Mouse (Mus musculus) limb, embryonic 11.5 days (tissue): ENCODE data around the gene Krt222. TPM values are rescaled to one million over a fixed set of nuclear protein-coding genes. Genes with fewer than 3 reads are reported as not detected.

Experiments
- ATAC-seq: fragments of 200-750 bp; cut with Nextera tagmentation; 2 replicates; pipeline ENCODE4 v1.8.0; 2017; ENCODE audit warnings: low read depth; ENCODE audit not compliant: insufficient number of reproducible peaks, low FRiP score, low TSS enrichment
- DNase-seq: peaks from one replicate; pipeline ENCODE4 v3.0.0-alpha.2; 2015; ENCODE audit warnings: low spot score
- H3K27ac ChIP-seq: fragments of 300-500 bp; sonication (generic); replicated peaks from 2 replicates; pipeline ENCODE4 v1.5.1; 2014; ENCODE audit warnings: low read depth, mild to moderate bottlenecking, low read length
- H3K27me3 ChIP-seq: fragments of 300-500 bp; sonication (generic); 2 replicates; pipeline ENCODE4 v1.6.1; 2014; ENCODE audit warnings: mild to moderate bottlenecking, low read length, mixed read lengths; ENCODE audit not compliant: control insufficient read depth, insufficient read depth
- H3K36me3 ChIP-seq: fragments of 300-500 bp; sonication (generic); 2 replicates; pipeline ENCODE4 v1.6.1; 2014; ENCODE audit warnings: mild to moderate bottlenecking, low read length, moderate library complexity, mixed read lengths; ENCODE audit not compliant: control insufficient read depth, insufficient read depth
- H3K4me1 ChIP-seq: fragments of 300-500 bp; sonication (generic); 2 replicates; pipeline ENCODE4 v1.6.1; 2014; ENCODE audit warnings: low read length, mixed read lengths; ENCODE audit not compliant: control insufficient read depth, insufficient read depth
- H3K4me2 ChIP-seq: fragments of 300-500 bp; sonication (generic); 2 replicates; pipeline ENCODE4 v1.6.1; 2014; ENCODE audit warnings: low read depth, mild to moderate bottlenecking, moderate library complexity; ENCODE audit not compliant: severe bottlenecking
- H3K4me3 ChIP-seq: fragments of 300-500 bp; sonication (generic); 2 replicates; pipeline ENCODE4 v1.5.1; 2014; ENCODE audit warnings: low read depth, low read length
- H3K9ac ChIP-seq: fragments of 300-500 bp; sonication (generic); 2 replicates; pipeline ENCODE4 v1.6.1; 2014; ENCODE audit warnings: mild to moderate bottlenecking, low read length
- H3K9me3 ChIP-seq: fragments of 300-500 bp; sonication (generic); 2 replicates; pipeline ENCODE4 v1.6.1; 2016; ENCODE audit warnings: low read length; ENCODE audit not compliant: control insufficient read depth
- WGBS: fragments of 180-500 bp; shearing (Covaris S2); extraction: QIAGEN DNeasy Blood & Tissue Kit; methylation state at CpG from one replicate; pipeline ENCODE4 v1.1.7; 2014; 5-methylcytosine and 5-hydroxymethylcytosine counted together
- polyA plus RNA-seq: library from polyadenylated mRNA; unstranded; fragments of >200 nt; fragmentation: Nextera tagmentation; extraction: Ambion mirVana; gene quantifications from 2 replicates; pipeline ENCODE4 v1.2.1, GENCODE M21; 2014

Gene Krt222
- polyA plus RNA-seq, 1 experiment from 2014 or later: 0.16 TPM

DNA sequence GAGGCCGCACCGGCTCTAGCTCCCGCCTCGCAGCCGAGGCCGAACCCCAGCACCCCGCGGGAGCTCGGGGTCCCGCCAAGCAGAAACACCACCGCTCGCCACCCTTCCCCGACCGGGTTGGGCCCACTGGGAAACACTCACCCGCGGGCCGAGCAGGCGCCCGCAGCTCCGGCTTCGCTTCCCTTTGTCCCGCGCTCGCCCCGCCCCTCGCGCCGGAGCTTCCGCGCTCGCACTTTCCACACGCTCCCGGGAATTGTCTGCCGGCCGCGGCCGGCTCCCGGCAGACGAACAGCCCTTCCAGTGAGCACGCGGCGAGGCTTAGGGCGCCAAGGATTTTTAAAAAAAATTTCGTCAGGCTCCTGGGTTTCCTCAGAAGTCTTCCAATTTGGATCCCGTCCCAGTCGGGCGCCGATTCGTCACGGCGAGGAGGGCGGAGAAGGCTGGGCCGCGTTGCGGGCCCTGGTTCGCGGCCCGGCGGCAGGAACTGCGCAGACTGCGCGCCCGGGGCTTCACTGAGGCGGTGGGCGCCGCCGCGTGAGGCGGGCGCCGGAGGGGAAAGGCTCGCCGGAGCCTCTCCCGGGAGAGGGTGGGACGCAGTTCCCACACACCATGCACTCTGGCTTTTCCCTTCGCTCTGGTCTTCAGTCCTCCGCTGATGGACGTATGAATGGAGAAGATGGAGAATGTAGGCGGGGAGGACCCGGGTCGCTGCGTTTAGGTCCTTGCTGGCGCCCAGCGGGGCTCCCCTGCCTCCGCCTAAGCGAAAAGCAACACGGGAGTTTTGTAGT lies 13.4 kb downstream of the Krt222 start, which contains the start of gene Smarce1:
TSS of gene Smarce1 (minus strand) at position 757 of the 788 bp plus-strand sequence.
- Histone ChIP-seq H3K4me2 (peak within 1 kb of the TSS; percentile 69), H3K27ac (peak within 1 kb of the TSS; percentile 99), H3K36me3 (peaks cover 3% of the 10 kb centered on the region; the same call in 1 of the 2 replicates), H3K9me3 (no peaks in the 10 kb centered on the region), H3K9ac (peak within 1 kb of the TSS; percentile 100), H3K4me1 (0 out of 2 replicates have a peak, but pooled peaks cover 6% of the 10 kb centered on the region), H3K4me3 (peak within 1 kb of the TSS; percentile 92), H3K27me3 (no peaks in the 10 kb centered on the region)
- DNase-seq: peak; percentile 87
- 0% methylated on average over 80 of the region's 87 CpGs for WGBS
- ATAC-seq: peak; percentile 83

DNA sequence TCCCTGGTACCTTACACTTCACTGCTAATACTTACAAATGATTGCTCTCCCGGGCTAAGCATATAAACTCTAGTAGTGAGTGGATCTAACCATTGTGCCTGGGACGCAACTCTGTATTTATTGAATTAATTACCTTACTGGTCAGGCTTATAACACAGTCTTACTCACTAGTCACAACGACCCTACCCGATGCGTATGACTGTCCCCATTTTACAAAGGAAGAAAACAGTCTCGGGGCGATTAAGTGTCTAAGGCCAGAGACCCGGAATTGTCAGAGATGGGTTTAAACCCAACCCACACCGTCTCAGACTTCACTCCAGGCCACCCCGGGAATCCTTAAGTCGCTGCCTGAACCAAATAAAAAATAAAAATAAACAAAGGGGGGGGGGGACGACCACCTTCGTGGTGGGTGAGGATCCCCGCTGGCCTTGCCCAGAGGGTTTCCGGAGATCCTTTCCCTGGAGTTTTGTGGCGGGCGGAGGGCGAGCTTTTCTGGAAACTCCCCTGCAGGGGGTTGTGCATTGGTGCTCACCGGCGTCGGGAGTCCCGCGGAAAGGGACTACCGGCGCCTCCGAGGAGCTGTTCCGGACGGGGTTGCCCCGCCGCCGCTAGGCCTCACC lies 14.1 kb downstream of the Krt222 start:
- ATAC-seq (peak; percentile 45; the same call in 1 of the 2 replicates), DNase-seq (no peak)
- Histone ChIP-seq H3K27me3 (no peaks in the 10 kb centered on the region), H3K4me2 (peak overlapping the region; percentile 69), H3K27ac (peak overlapping the region; percentile 99), H3K9me3 (no peaks in the 10 kb centered on the region), H3K9ac (peak overlapping the region; percentile 100), H3K4me1 (0 out of 2 replicates have a peak, but pooled peaks cover 6% of the 10 kb centered on the region), H3K4me3 (peak overlapping the region; percentile 92), H3K36me3 (peaks cover 7% of the 10 kb centered on the region; the same call in 1 of the 2 replicates)
- WGBS: under 1% methylated on average over 31 of the region's 31 CpGs

DNA sequence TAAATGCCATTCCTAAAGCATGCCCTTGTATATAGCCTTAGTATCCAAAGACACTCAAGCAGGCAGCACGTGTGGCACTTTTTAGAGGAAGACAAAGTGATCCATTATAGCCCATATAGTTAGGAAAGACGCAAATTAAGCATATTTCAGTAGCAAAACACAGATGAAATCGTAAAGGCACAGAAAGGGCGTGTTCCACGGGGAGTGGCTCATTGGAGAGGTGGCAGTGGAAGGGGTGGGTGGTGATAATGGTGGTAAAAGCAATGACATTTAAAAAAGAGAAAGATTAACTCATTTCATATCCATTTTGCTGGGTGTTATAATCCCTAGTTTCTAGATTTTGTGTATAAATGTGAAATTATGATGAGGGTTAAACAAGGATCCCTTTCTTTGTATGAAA lies 17.6 kb downstream of the Krt222 start:
- Histone ChIP-seq H3K4me1 (0 out of 2 replicates have a peak, but pooled peaks cover 6% of the 10 kb centered on the region), H3K27me3 (no peaks in the 10 kb centered on the region), H3K9me3 (no peaks in the 10 kb centered on the region), H3K36me3 (peaks cover 13% of the 10 kb centered on the region), H3K27ac (no peak overlapping the region), H3K4me2 (no peak overlapping the region), H3K4me3 (no peak overlapping the region), H3K9ac (no peak overlapping the region)
- DNase-seq: no peak
- ATAC-seq: no peak
- 85% methylated on average over 5 of the region's 5 CpGs for WGBS

DNA sequence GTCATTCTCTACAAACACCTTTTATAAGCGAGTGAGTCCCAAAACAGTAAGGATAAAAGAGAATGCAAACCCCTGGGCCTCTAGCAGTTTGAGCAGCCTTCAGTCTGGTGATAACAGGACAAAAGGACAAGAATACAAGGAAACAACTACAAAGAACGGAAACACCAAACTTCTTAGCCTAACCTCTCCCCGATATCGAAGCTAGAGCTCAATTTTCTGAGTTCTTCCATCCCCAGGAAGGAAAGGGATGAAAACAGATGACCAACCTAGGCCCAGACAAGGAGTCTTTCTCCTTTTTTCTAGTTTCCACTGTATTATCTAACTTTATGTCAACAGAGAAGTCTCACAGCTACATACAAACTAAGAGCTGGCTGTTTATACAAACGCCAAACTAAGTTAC lies 20.6 kb downstream of the Krt222 start:
- 89% methylated on average over 5 of the region's 5 CpGs for WGBS
- Histone ChIP-seq H3K27ac (no peak overlapping the region), H3K9ac (no peak overlapping the region), H3K4me1 (no peaks in the 10 kb centered on the region), H3K4me2 (no peak overlapping the region), H3K4me3 (no peak overlapping the region), H3K9me3 (no peaks in the 10 kb centered on the region), H3K27me3 (no peaks in the 10 kb centered on the region), H3K36me3 (peaks cover 17% of the 10 kb centered on the region)
- DNase-seq (no peak), ATAC-seq (no peak)

DNA sequence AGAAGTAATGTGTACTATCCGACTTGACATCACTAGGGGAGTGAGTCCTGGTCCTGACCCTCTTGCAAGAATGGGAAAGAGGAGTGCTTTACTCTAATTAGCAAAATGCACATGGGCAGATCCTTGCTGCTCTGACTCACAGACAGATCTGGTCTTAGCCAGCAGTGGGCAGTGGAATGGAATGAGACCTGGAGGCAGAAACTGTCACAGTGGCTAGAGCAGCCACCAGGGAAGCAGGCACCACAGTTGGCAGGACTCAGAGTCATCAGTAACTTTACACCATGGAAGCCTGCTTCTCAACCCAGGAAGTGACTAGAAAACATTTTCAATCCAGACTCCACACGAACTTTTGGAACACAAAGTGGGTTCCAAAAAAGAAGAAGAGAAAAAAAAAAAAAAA lies 22.1 kb downstream of the Krt222 start:
- no peaks in the 10 kb centered on the region for H3K27me3 ChIP-seq
- H3K27ac ChIP-seq: no peak overlapping the region
- H3K4me2 ChIP-seq: no peak overlapping the region
- no peak overlapping the region for H3K9ac ChIP-seq
- ATAC-seq (no peak), DNase-seq (no peak)
- H3K4me1 ChIP-seq: no peaks in the 10 kb centered on the region
- peaks cover 23% of the 10 kb centered on the region for H3K36me3 ChIP-seq
- 76% methylated on average over 2 of the region's 2 CpGs for WGBS
- H3K9me3 ChIP-seq: no peaks in the 10 kb centered on the region
- H3K4me3 ChIP-seq: no peak overlapping the region

DNA sequence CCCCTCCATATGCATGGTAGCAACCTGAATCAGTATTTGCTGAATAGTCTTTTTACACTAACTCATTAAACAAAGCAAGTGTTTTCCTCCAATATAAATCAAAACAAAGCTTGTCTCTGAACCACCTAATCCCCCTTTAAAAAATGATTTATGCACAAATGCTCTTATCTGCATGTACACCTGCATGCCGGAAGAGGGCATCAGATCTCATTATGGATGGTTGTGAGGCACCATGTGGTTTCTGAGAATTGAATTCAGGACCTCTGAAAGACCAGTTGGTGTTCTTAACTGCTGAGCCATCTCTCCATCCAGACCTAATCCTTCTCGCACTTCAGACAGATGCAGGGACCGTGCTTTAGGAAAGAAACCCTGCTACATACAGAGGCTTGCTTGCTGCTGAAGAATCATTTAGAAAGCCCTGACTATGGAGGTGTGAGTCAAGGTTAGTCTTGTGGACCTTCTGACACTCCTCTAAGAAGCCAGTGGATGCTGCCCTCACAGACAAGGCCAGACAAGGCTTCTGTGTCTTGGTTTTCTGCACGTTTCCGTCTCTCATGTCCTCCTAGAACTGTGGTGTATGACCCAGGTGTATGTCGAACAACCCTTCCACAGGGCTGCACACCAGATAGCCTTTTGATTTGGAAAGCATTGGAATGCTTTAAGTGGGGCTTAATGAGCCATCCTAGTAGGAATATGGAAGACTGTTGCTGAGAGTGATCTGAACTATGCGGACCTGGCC lies 26.5 kb downstream of the Krt222 start:
- Histone ChIP-seq H3K36me3 (peaks cover 32% of the 10 kb centered on the region), H3K9me3 (no peaks in the 10 kb centered on the region)
- WGBS: 94% methylated on average over 7 of the region's 7 CpGs

DNA sequence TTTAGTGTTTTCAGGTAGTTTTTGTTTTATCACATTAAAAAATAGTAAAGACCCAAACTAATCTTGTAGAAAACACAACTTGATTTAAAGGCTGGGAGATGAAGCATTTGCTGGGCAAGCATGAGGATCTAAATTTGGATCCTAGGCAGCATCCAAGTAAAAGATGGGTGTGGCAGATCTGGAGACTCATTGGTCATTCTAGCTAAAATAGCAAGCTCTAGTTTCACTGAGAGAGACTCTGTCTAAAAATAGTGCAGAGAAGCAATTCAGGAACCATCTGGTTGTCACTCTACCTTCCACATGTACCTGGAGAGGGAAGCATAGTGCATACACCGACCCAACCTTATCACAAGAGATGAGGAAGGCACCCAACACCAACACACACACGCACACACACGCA lies 27.7 kb downstream of the Krt222 start:
- no peaks in the 10 kb centered on the region for H3K4me1 ChIP-seq
- no peak for DNase-seq
- no peak overlapping the region for H3K4me2 ChIP-seq

More for the DNA sequence above, 26.5 kb downstream of the Krt222 start:
- ATAC-seq: no peak
- Histone ChIP-seq H3K9ac (no peak overlapping the region), H3K27me3 (no peaks in the 10 kb centered on the region), H3K27ac (no peak overlapping the region), H3K4me3 (no peak overlapping the region), H3K4me2 (no peak overlapping the region), H3K4me1 (no peaks in the 10 kb centered on the region)
- no peak for DNase-seq

DNA sequence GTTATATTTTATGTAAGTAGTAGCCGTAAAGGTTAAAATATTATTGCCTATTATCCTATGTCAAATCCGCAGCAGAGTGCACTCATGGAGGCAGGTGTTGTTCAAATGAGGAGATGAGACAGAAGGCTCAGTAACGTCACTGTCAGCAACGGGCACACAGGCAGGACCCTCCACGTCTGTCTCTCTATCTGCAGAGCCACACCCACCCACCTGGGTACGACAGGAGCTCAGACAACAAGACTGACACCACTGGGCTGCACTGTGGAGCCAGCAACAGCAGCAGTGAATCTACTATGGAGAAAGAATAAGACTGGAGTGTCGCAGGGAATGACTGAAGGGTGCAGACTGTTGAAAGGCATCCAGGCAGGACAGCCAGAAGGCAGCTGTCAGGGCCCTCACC lies 31.2 kb downstream of the Krt222 start:
- Histone ChIP-seq H3K9ac (no peak overlapping the region), H3K4me2 (no peak overlapping the region), H3K4me1 (no peaks in the 10 kb centered on the region), H3K9me3 (no peaks in the 10 kb centered on the region), H3K27me3 (no peaks in the 10 kb centered on the region), H3K36me3 (peaks cover 37% of the 10 kb centered on the region), H3K27ac (no peak overlapping the region), H3K4me3 (no peak overlapping the region)
- ATAC-seq (no peak), DNase-seq (no peak)
- WGBS: 85% methylated on average over 7 of the region's 7 CpGs

More for the DNA sequence above, 27.7 kb downstream of the Krt222 start:
- no peak overlapping the region for H3K9ac ChIP-seq
- ATAC-seq: no peak
- H3K27me3 ChIP-seq: no peaks in the 10 kb centered on the region
- 96% methylated on average over 3 of the region's 3 CpGs for WGBS
- no peak overlapping the region for H3K4me3 ChIP-seq
- H3K27ac ChIP-seq: no peak overlapping the region
- no peaks in the 10 kb centered on the region for H3K9me3 ChIP-seq
- H3K36me3 ChIP-seq: peaks cover 36% of the 10 kb centered on the region
